Mouse (Mus musculus) myocyte (in vitro differentiated cells): ENCODE measurements around the gene Xrcc1. TPM values are rescaled to one million over a fixed set of nuclear protein-coding genes. Genes with fewer than 3 reads are reported as not detected.

Experiments used
- H3K27me3 ChIP-seq: one replicate; pipeline ENCODE4 v1.6.1; 2011; ENCODE audit not compliant: control insufficient read depth, insufficient read depth, insufficient read length
- H3K36me3 ChIP-seq: one replicate; pipeline ENCODE4 v1.6.1; 2011; ENCODE audit not compliant: control insufficient read depth, insufficient read depth
- H3K4me2 ChIP-seq: one replicate; pipeline ENCODE4 v1.6.1; 2011; ENCODE audit warnings: low read depth, control low read depth
- H3K4me3 ChIP-seq: one replicate; pipeline ENCODE4 v1.5.1; 2011; ENCODE audit warnings: mild to moderate bottlenecking, control low read depth, moderate library complexity
- H3K79me2 ChIP-seq: one replicate; pipeline ENCODE4 v1.6.1; 2011; ENCODE audit not compliant: control insufficient read depth, insufficient read depth
- H3ac ChIP-seq: one replicate; pipeline ENCODE4 v1.6.1; 2011; ENCODE audit not compliant: control insufficient read depth, insufficient read length
- CEBPB ChIP-seq: IDR thresholded peaks from 2 replicates; pipeline ENCODE4 v1.6.1; 2011; ENCODE audit warnings: mild to moderate bottlenecking, moderate library complexity; ENCODE audit not compliant: poor library complexity, insufficient read depth, severe bottlenecking
- E2F4 ChIP-seq: IDR thresholded peaks from one replicate; pipeline ENCODE4 v1.6.1; 2011; ENCODE audit warnings: mild to moderate bottlenecking, control low read depth, moderate library complexity; ENCODE audit not compliant: insufficient read depth
- MAX ChIP-seq: IDR thresholded peaks from one replicate; pipeline ENCODE4 v1.6.1; 2011; ENCODE audit warnings: low read depth, mild to moderate bottlenecking, control low read depth
- MYOD1 ChIP-seq, 3 experiments: IDR thresholded peaks; one replicate each; pipeline ENCODE4 v1.6.1; 2011; ENCODE audit warnings: control low read depth in 2 of 3, low read depth in 2 of 3, mild to moderate bottlenecking in 2 of 3, moderate library complexity in 1 of 3; ENCODE audit not compliant: insufficient read length in 2 of 3, control insufficient read depth in 1 of 3
- MYOG ChIP-seq, 3 experiments: IDR thresholded peaks; one replicate each; pipeline ENCODE4 v1.6.1; 2011; ENCODE audit warnings: control low read depth in 2 of 3, low read depth in 2 of 3, mild to moderate bottlenecking in 2 of 3; ENCODE audit not compliant: insufficient read length in 2 of 3, control insufficient read depth in 1 of 3, insufficient read depth in 1 of 3
- POLR2A ChIP-seq: IDR thresholded peaks from one replicate; pipeline ENCODE4 v1.6.1; 2011; ENCODE audit warnings: low read depth, mild to moderate bottlenecking, control low read depth, moderate library complexity; ENCODE audit not compliant: insufficient read length
- POLR2AphosphoS2 ChIP-seq: IDR thresholded peaks from one replicate; pipeline ENCODE4 v1.6.1; 2011; ENCODE audit warnings: low read depth, control low read depth; ENCODE audit not compliant: insufficient read length
- REST ChIP-seq: IDR thresholded peaks from one replicate; pipeline ENCODE4 v1.6.1; 2011; ENCODE audit warnings: mild to moderate bottlenecking, control low read depth, moderate library complexity; ENCODE audit not compliant: insufficient read depth, insufficient read length
- SRF ChIP-seq: IDR thresholded peaks from one replicate; pipeline ENCODE4 v1.6.1; 2011; ENCODE audit warnings: low read depth; ENCODE audit not compliant: control insufficient read depth, insufficient read length
- TCF12 ChIP-seq: IDR thresholded peaks from one replicate; pipeline ENCODE4 v1.6.1; 2011; ENCODE audit warnings: mild to moderate bottlenecking, control low read depth; ENCODE audit not compliant: poor library complexity, insufficient read depth, severe bottlenecking
- TCF3 ChIP-seq: IDR thresholded peaks from one replicate; pipeline ENCODE4 v1.6.1; 2011; ENCODE audit warnings: low read depth, control low read depth; ENCODE audit not compliant: insufficient read length
- USF1 ChIP-seq: IDR thresholded peaks from one replicate; pipeline ENCODE4 v1.6.1; 2011; ENCODE audit warnings: low read depth, mild to moderate bottlenecking, control low read depth, moderate library complexity
- polyA plus RNA-seq: library from polyadenylated mRNA; unstranded; fragments of >200 nt; fragmentation: generic; extraction: Trizol; gene quantifications from one replicate; pipeline ENCODE4 v1.2.1, GENCODE M21; 2012; ENCODE audit warnings: missing spikeins

Xrcc1 gene
- polyA plus RNA-seq, 1 experiment = 32.7 TPM

- H3K27me3 ChIP-seq = no peaks in the 10 kb centered on the region
- no peak overlapping the region for H3K4me2 ChIP-seq
- TF ChIP-seq E2F4 (no peak), USF1 (no peak), MYOD1 (IDR thresholded peaks at IDR 0.05; ENCODE audit: control insufficient read depth in 1 of 3, insufficient read length in 2 of 3, low read depth in 2 of 3) (no peak)
- H3K4me3 ChIP-seq = no peak overlapping the region
- no peak overlapping the region for H3ac ChIP-seq
- H3K79me2 ChIP-seq = no peaks in the 10 kb centered on the region
- no peaks in the 10 kb centered on the region for H3K36me3 ChIP-seq
Observed at GRCm38 (mm10) chr7:24568512-24568911, 22.4 kb downstream of the Xrcc1 start.

- no peaks in the 10 kb centered on the region for H3K79me2 ChIP-seq
- no peak overlapping the region for H3ac ChIP-seq
- no peak overlapping the region for H3K4me3 ChIP-seq
- H3K4me2 ChIP-seq = no peak overlapping the region
- H3K27me3 ChIP-seq = no peaks in the 10 kb centered on the region
- no peaks in the 10 kb centered on the region for H3K36me3 ChIP-seq
- no peak for TF ChIP-seq MYOD1 (IDR thresholded peaks at IDR 0.05; ENCODE audit: control insufficient read depth in 1 of 3, insufficient read length in 2 of 3, low read depth in 2 of 3)
- no peak for TF ChIP-seq USF1
- no peak for TF ChIP-seq E2F4
- no peak for TF ChIP-seq SRF
Observed at GRCm38 (mm10) chr7:24571071-24571470, 25.0 kb downstream of the Xrcc1 start.

- no peaks in the 10 kb centered on the region for H3K36me3 ChIP-seq
- H3ac ChIP-seq = no peak overlapping the region
- TF ChIP-seq CEBPB (no peak), MYOG (IDR thresholded peaks at IDR 0.05; ENCODE audit: control insufficient read depth in 1 of 3, insufficient read depth in 1 of 3, insufficient read length in 2 of 3, low read depth in 2 of 3) (no peak), SRF (no peak), E2F4 (no peak), REST (no peak), POLR2A (no peak), TCF12 (no peak), USF1 (no peak), MYOD1 (IDR thresholded peaks at IDR 0.05; ENCODE audit: control insufficient read depth in 1 of 3, insufficient read length in 2 of 3, low read depth in 2 of 3) (no peak), MAX (no peak), TCF3 (no peak), POLR2AphosphoS2 (no peak)
- H3K27me3 ChIP-seq = no peaks in the 10 kb centered on the region
- no peak overlapping the region for H3K4me3 ChIP-seq
- no peak overlapping the region for H3K4me2 ChIP-seq
- H3K79me2 ChIP-seq = no peaks in the 10 kb centered on the region
Observed at GRCm38 (mm10) chr7:24572455-24572854, 26.4 kb downstream of the Xrcc1 start.

GRCm38 (mm10) chr7:24574224-24574796 lies 28.2 kb downstream of the Xrcc1 start:
- H3ac ChIP-seq = no peak overlapping the region
- H3K27me3 ChIP-seq = no peaks in the 10 kb centered on the region
- H3K36me3 ChIP-seq = no peaks in the 10 kb centered on the region
- TF ChIP-seq TCF3 = no peak
- no peak for TF ChIP-seq REST
- no peak for TF ChIP-seq POLR2AphosphoS2
- no peak for TF ChIP-seq POLR2A
- no peak for TF ChIP-seq MYOG (IDR thresholded peaks at IDR 0.05; ENCODE audit: control insufficient read depth in 1 of 3, insufficient read depth in 1 of 3, insufficient read length in 2 of 3, low read depth in 2 of 3)
- TF ChIP-seq USF1 = no peak
- no peak for TF ChIP-seq TCF12
- no peak for TF ChIP-seq MAX
- no peak for TF ChIP-seq MYOD1 (IDR thresholded peaks at IDR 0.05; ENCODE audit: control insufficient read depth in 1 of 3, insufficient read length in 2 of 3, low read depth in 2 of 3)
- TF ChIP-seq SRF = no peak
- no peaks in the 10 kb centered on the region for H3K79me2 ChIP-seq
- H3K4me2 ChIP-seq = no peak overlapping the region
- no peak overlapping the region for H3K4me3 ChIP-seq

- Histone ChIP-seq H3K36me3 (no peaks in the 10 kb centered on the region), H3K4me3 (no peak overlapping the region), H3K79me2 (no peaks in the 10 kb centered on the region), H3K27me3 (no peaks in the 10 kb centered on the region), H3ac (no peak overlapping the region), H3K4me2 (no peak overlapping the region)
- TF ChIP-seq POLR2A (no peak), CEBPB (no peak), E2F4 (no peak), REST (no peak), MAX (no peak), MYOD1 (IDR thresholded peaks at IDR 0.05; ENCODE audit: control insufficient read depth in 1 of 3, insufficient read length in 2 of 3, low read depth in 2 of 3) (no peak), TCF3 (no peak), SRF (no peak), MYOG (IDR thresholded peaks at IDR 0.05; ENCODE audit: control insufficient read depth in 1 of 3, insufficient read depth in 1 of 3, insufficient read length in 2 of 3, low read depth in 2 of 3) (no peak), TCF12 (no peak)
Observed at GRCm38 (mm10) chr7:24577811-24578210, 31.7 kb downstream of the Xrcc1 start.
